Mouse (Mus musculus): Measurements from ENCODE around the gene Mlst8.

DNA sequence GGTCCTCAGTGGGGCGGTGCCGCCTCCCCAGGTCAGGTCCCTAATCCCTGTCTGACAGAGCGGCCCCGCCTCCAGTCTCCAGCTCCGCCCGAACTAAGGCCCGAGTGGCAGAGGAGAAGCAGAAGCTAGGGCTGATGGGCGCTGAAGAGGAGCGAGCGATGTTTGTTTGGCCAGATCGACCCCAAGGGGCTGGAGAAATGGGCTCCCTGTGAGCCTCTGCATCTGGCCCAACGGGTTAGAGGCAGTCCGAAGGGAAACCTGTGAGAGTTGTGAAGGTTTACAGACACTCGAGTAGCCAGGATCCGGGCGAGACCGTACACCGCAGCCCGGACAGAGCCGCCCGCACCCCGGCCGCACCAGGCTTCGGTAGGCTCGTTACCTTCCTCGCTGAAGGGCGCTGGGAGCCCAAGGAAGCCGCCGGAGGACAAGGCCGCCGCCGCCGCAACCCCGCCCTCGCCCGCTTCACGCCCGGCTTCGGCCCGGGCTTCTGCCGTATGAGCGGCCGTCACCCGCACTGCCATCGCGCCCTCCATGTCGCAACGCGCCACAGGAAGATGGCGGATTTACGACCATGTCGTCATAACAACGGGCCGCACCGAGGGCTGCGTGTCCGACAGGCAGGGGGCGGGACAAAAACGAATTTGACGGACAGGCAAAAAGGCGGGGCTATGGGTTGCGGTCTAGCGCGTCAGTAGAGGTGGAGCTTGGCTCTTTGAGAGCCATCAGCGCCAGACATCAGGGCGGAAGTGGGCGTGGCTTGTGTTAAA lies 23.9 kb downstream of the Mlst8 start:
- TF ChIP-seq CTCF (IDR thresholded peaks at IDR 0.05; ENCODE audit: low read depth, low read length) = no peak
- TF ChIP-seq GATA1 (IDR thresholded peaks at IDR 0.05; ENCODE audit: borderline replicate concordance, low read length) = no peak
- TF ChIP-seq POLR2AphosphoS5 (IDR thresholded peaks at IDR 0.05; ENCODE audit: insufficient replicate concordance, low read depth, low read length) = no peak
